Mouse (Mus musculus) forebrain, embryonic 11.5 days (tissue): ENCODE data around the gene Galnt4. TPM values are rescaled to one million over a fixed set of nuclear protein-coding genes. Genes with fewer than 3 reads are reported as not detected.

Source experiments
- ATAC-seq: fragments of 200-750 bp; cut with Nextera tagmentation; replicated peaks from 2 replicates; pipeline ENCODE4 v1.8.0; 2017; ENCODE audit warnings: moderate TSS enrichment; ENCODE audit not compliant: low FRiP score
- DNase-seq: peaks from one replicate; pipeline ENCODE4 v3.0.0-alpha.2; 2017; ENCODE audit warnings: low spot score
- H3K27ac ChIP-seq: fragments of 300-500 bp; sonication (generic); 2 replicates; pipeline ENCODE4 v1.5.1; 2014; ENCODE audit warnings: low read depth, low read length
- H3K27me3 ChIP-seq: fragments of 300-500 bp; sonication (generic); 2 replicates; pipeline ENCODE4 v1.6.1; 2014; ENCODE audit warnings: mild to moderate bottlenecking, low read length, mixed read lengths; ENCODE audit not compliant: control insufficient read depth, insufficient read depth
- H3K36me3 ChIP-seq: fragments of 300-500 bp; sonication (generic); 2 replicates; pipeline ENCODE4 v1.6.1; 2014; ENCODE audit warnings: mild to moderate bottlenecking, low read length, moderate library complexity, mixed read lengths; ENCODE audit not compliant: control insufficient read depth, insufficient read depth
- H3K4me1 ChIP-seq: fragments of 300-500 bp; sonication (generic); replicated peaks from 2 replicates; pipeline ENCODE4 v1.6.1; 2014; ENCODE audit warnings: low read length, mixed read lengths; ENCODE audit not compliant: control insufficient read depth, insufficient read depth
- H3K4me2 ChIP-seq: fragments of 300-500 bp; sonication (generic); 2 replicates; pipeline ENCODE4 v1.6.1; 2014; ENCODE audit warnings: low read depth, mild to moderate bottlenecking, low read length, moderate library complexity, mixed read lengths; ENCODE audit not compliant: severe bottlenecking
- H3K4me3 ChIP-seq: fragments of 300-500 bp; sonication (generic); 2 replicates; pipeline ENCODE4 v1.5.1; 2014; ENCODE audit warnings: low read depth, low read length
- H3K9ac ChIP-seq: fragments of 300-500 bp; sonication (generic); 2 replicates; pipeline ENCODE4 v1.6.1; 2014; ENCODE audit warnings: low read length
- H3K9me3 ChIP-seq: fragments of 300-500 bp; sonication (generic); 2 replicates; pipeline ENCODE4 v1.6.1; 2016; ENCODE audit warnings: low read length, mixed read lengths; ENCODE audit not compliant: control insufficient read depth
- WGBS: fragments of 180-500 bp; shearing (Covaris S2); extraction: QIAGEN DNeasy Blood & Tissue Kit; methylation state at CpG from one replicate; pipeline ENCODE4 v1.1.7; 2014; 5-methylcytosine and 5-hydroxymethylcytosine counted together
- polyA plus RNA-seq: library from polyadenylated mRNA; unstranded; fragments of >200 nt; fragmentation: Nextera tagmentation; extraction: Ambion mirVana; gene quantifications from 2 replicates; pipeline ENCODE4 v1.2.1, GENCODE M21; 2014

Gene Galnt4
- polyA plus RNA-seq, 1 experiment from 2014 or later: 5.6 TPM

- Histone ChIP-seq H3K9me3 (no peaks in the 10 kb centered on the region), H3K4me2 (no peak overlapping the region), H3K4me3 (no peak overlapping the region), H3K36me3 (no peaks in the 10 kb centered on the region; the same call in 1 of the 2 replicates), H3K4me1 (no peaks in the 10 kb centered on the region), H3K27me3 (no peaks in the 10 kb centered on the region), H3K9ac (no peak overlapping the region), H3K27ac (no peak overlapping the region)
- WGBS: 94% methylated on average over 11 of the region's 11 CpGs
- ATAC-seq (no peak), DNase-seq (no peak)
Observed at GRCm38 (mm10) chr10:99132595-99133272, 24.8 kb downstream of the Galnt4 start.

- Histone ChIP-seq H3K9ac (no peak overlapping the region), H3K9me3 (no peaks in the 10 kb centered on the region), H3K27ac (no peak overlapping the region), H3K36me3 (no peaks in the 10 kb centered on the region; the same call in 1 of the 2 replicates), H3K4me2 (no peak overlapping the region), H3K4me3 (no peak overlapping the region), H3K27me3 (no peaks in the 10 kb centered on the region), H3K4me1 (no peaks in the 10 kb centered on the region)
- DNase-seq: no peak
- ATAC-seq: no peak
- WGBS: 95% methylated on average over 16 of the region's 16 CpGs
Observed at GRCm38 (mm10) chr10:99133321-99133875, 25.4 kb downstream of the Galnt4 start.

- Histone ChIP-seq H3K9me3 (no peaks in the 10 kb centered on the region), H3K9ac (no peak overlapping the region), H3K36me3 (no peaks in the 10 kb centered on the region), H3K27me3 (no peaks in the 10 kb centered on the region), H3K4me2 (no peak overlapping the region), H3K4me3 (no peak overlapping the region), H3K4me1 (no peaks in the 10 kb centered on the region), H3K27ac (no peak overlapping the region)
- DNase-seq (no peak), ATAC-seq (no peak)
- whole genome bisulfite sequencing: 89% methylated on average over 5 of the region's 5 CpGs
Observed at GRCm38 (mm10) chr10:99136337-99136736, 28.4 kb downstream of the Galnt4 start.

GRCm38 (mm10) chr10:99145611-99146010 is 37.7 kb downstream of the Galnt4 start:
- H3K36me3 ChIP-seq: no peaks in the 10 kb centered on the region
- H3K9ac ChIP-seq: no peak overlapping the region
- H3K4me2 ChIP-seq: no peak overlapping the region
- 89% methylated on average over 8 of the region's 8 CpGs for WGBS
- no peaks in the 10 kb centered on the region for H3K27me3 ChIP-seq
- H3K9me3 ChIP-seq: no peaks in the 10 kb centered on the region
- H3K4me1 ChIP-seq: no peaks in the 10 kb centered on the region
- ATAC-seq (no peak), DNase-seq (no peak)
- no peak overlapping the region for H3K27ac ChIP-seq
- no peak overlapping the region for H3K4me3 ChIP-seq

- H3K27ac ChIP-seq: no peak overlapping the region
- H3K27me3 ChIP-seq: no peaks in the 10 kb centered on the region
- no peaks in the 10 kb centered on the region for H3K4me1 ChIP-seq
- H3K36me3 ChIP-seq: no peaks in the 10 kb centered on the region
- DNase-seq: no peak
- no peak overlapping the region for H3K4me3 ChIP-seq
- H3K9me3 ChIP-seq: no peaks in the 10 kb centered on the region
- H3K4me2 ChIP-seq: no peak overlapping the region
- no peak for ATAC-seq
- WGBS: 97% methylated on average over 8 of the region's 8 CpGs
- no peak overlapping the region for H3K9ac ChIP-seq
Observed at GRCm38 (mm10) chr10:99146596-99146995, 38.6 kb downstream of the Galnt4 start.

GRCm38 (mm10) chr10:99150016-99150415 is 42.1 kb downstream of the Galnt4 start:
- Histone ChIP-seq H3K36me3 (no peaks in the 10 kb centered on the region), H3K27me3 (no peaks in the 10 kb centered on the region), H3K27ac (no peak overlapping the region), H3K4me2 (no peak overlapping the region), H3K4me3 (no peak overlapping the region), H3K9ac (no peak overlapping the region), H3K4me1 (no peaks in the 10 kb centered on the region), H3K9me3 (no peaks in the 10 kb centered on the region)
- ATAC-seq (no peak), DNase-seq (no peak)
- WGBS: 94% methylated on average over 6 of the region's 6 CpGs

GRCm38 (mm10) chr10:99151580-99151979 is 43.6 kb downstream of the Galnt4 start:
- no peak for ATAC-seq
- H3K9me3 ChIP-seq: no peaks in the 10 kb centered on the region

GRCm38 (mm10) chr10:99152063-99152462 is 44.1 kb downstream of the Galnt4 start:
- H3K9me3 ChIP-seq: no peaks in the 10 kb centered on the region
- DNase-seq (no peak), ATAC-seq (no peak)
- no peaks in the 10 kb centered on the region for H3K4me1 ChIP-seq
- no peak overlapping the region for H3K4me3 ChIP-seq
- no peak overlapping the region for H3K9ac ChIP-seq
- no peaks in the 10 kb centered on the region; the same call in 1 of the 2 replicates for H3K36me3 ChIP-seq
- no peak overlapping the region for H3K4me2 ChIP-seq
- WGBS: 96% methylated on average over 6 of the region's 6 CpGs
- H3K27me3 ChIP-seq: no peaks in the 10 kb centered on the region
- H3K27ac ChIP-seq: no peak overlapping the region

More at GRCm38 (mm10) chr10:99151580-99151979, 43.6 kb downstream of the Galnt4 start:
- H3K4me3 ChIP-seq: no peak overlapping the region
- 93% methylated on average over 1 of the region's 1 CpGs for WGBS
- no peak overlapping the region for H3K4me2 ChIP-seq
- H3K36me3 ChIP-seq: no peaks in the 10 kb centered on the region; the same call in 1 of the 2 replicates
- H3K9ac ChIP-seq: no peak overlapping the region
- H3K27me3 ChIP-seq: no peaks in the 10 kb centered on the region
- no peak for DNase-seq
- no peak overlapping the region for H3K27ac ChIP-seq
- H3K4me1 ChIP-seq: no peaks in the 10 kb centered on the region

- no peak overlapping the region for H3K4me3 ChIP-seq
- no peaks in the 10 kb centered on the region for H3K9me3 ChIP-seq
- no peaks in the 10 kb centered on the region for H3K4me1 ChIP-seq
- DNase-seq (no peak), ATAC-seq (no peak)
- no peak overlapping the region for H3K4me2 ChIP-seq
- no peaks in the 10 kb centered on the region for H3K27me3 ChIP-seq
- 91% methylated on average over 8 of the region's 8 CpGs for WGBS
- H3K27ac ChIP-seq: no peak overlapping the region
- no peaks in the 10 kb centered on the region; the same call in 1 of the 2 replicates for H3K36me3 ChIP-seq
- H3K9ac ChIP-seq: no peak overlapping the region
Observed at GRCm38 (mm10) chr10:99154635-99155034, 46.7 kb downstream of the Galnt4 start.
